Mouse (Mus musculus): Measurements from ENCODE around the gene Hand2.

DNA sequence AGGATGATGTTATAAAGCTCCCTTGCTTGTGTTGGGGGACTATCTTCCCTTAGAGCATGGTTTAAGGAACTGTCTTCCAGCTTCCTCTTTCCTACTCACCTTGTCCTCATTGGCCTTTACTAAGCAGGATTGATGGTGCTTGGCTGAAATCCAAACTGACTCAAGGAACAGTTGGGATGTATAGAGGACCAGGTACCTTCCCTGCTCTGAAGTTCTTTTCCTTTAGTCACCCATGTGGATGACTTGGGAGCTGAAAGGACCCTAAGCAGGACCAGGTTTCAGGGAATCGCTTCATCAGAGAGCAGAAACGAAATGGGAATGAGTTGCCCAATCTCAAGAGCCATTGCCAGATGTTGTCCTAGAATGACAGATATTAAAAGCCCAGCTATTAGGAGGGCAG lies 31.1 kb downstream of the Hand2 start:
- TF ChIP-seq CTCF (IDR thresholded peaks at IDR 0.05; ENCODE audit: low read depth) = no peak
- no peak for TF ChIP-seq EP300 (IDR thresholded peaks at IDR 0.05; ENCODE audit: low read depth)
